Mouse (Mus musculus): ENCODE measurements around the gene Bri3bp. TPM values are rescaled to one million over a fixed set of nuclear protein-coding genes. Genes with fewer than 3 reads are reported as not detected.

Bri3bp gene
- polyA plus RNA-seq, 1 experiment from 2014 or later, result 35.7 TPM

DNA sequence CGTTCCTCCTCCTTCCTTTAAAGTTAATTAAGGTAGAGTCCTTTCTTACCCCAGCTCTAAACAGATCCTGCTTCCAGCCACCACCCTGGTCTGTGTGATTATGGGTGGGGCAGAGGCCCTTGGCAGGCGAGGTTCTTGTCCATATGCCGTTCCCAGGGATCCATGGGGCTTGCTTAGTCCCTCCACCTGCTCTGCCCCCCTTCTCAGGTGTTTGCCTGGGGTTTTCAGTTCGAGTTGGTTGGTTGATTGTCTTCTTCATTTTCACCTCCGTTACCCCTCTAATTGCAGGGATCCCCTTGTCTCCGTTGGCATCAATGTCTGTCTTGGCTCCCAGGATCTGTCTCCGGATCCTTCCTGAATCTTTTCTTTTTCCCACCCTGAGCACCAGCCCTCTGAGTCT is 35.4 kb downstream of the Bri3bp start:
- ATAC-seq, result no peak
- Histone ChIP-seq H3K4me3 (ENCODE audit: low read depth, low read length) (peak overlapping the region; percentile 83), H3K36me3 (ENCODE audit: control insufficient read depth, insufficient read depth) (no peaks in the 10 kb centered on the region), H3K27me3 (replicated peaks; ENCODE audit: control insufficient read depth, insufficient read depth, low read length) (no peaks in the 10 kb centered on the region), H3K9me3 (ENCODE audit: control insufficient read depth) (no peaks in the 10 kb centered on the region), H3K27ac (ENCODE audit: low read depth, low read length) (peak overlapping the region; percentile 4; the same call in 1 of the 2 replicates), H3K4me1 (replicated peaks; ENCODE audit: control insufficient read depth, insufficient read depth, low read length) (0 out of 2 replicates have a peak, but pooled peaks cover 7% of the 10 kb centered on the region), H3K4me2 (replicated peaks; ENCODE audit: low read depth) (peak overlapping the region; percentile 98), H3K9ac (ENCODE audit: low read depth, low read length) (peak overlapping the region; percentile 69; the same call in 1 of the 2 replicates)
- TF ChIP-seq CTCF (IDR thresholded peaks at IDR 0.05; ENCODE audit: low read depth), result no peak
- 35% methylated on average over 7 of the region's 7 CpGs for WGBS

- H3K9ac ChIP-seq (ENCODE audit: low read depth, low read length), result no peak overlapping the region
- WGBS, result 61% methylated on average over 7 of the region's 7 CpGs
- no peak for ATAC-seq
Observed at GRCm38 (mm10) chr5:125477533-125477932, 36.2 kb downstream of the Bri3bp start.

GRCm38 (mm10) chr5:125478037-125478436 is 36.7 kb downstream of the Bri3bp start:
- Histone ChIP-seq H3K4me3 (ENCODE audit: low read depth, low read length) (no peak overlapping the region), H3K9ac (ENCODE audit: low read depth, low read length) (no peak overlapping the region), H3K4me1 (replicated peaks; ENCODE audit: control insufficient read depth, insufficient read depth, low read length) (0 out of 2 replicates have a peak, but pooled peaks cover 7% of the 10 kb centered on the region), H3K9me3 (ENCODE audit: control insufficient read depth) (no peaks in the 10 kb centered on the region), H3K4me2 (replicated peaks; ENCODE audit: low read depth) (peak overlapping the region; percentile 98; the same call in 1 of the 2 replicates), H3K27ac (ENCODE audit: low read depth, low read length) (no peak overlapping the region), H3K27me3 (replicated peaks; ENCODE audit: control insufficient read depth, insufficient read depth, low read length) (no peaks in the 10 kb centered on the region), H3K36me3 (ENCODE audit: control insufficient read depth, insufficient read depth) (peaks cover 4% of the 10 kb centered on the region; the same call in 1 of the 2 replicates)
- ATAC-seq, result no peak
- 68% methylated on average over 7 of the region's 7 CpGs for WGBS
- no peak for TF ChIP-seq CTCF (IDR thresholded peaks at IDR 0.05; ENCODE audit: low read depth)

More at GRCm38 (mm10) chr5:125477533-125477932, 36.2 kb downstream of the Bri3bp start:
- Histone ChIP-seq H3K4me3 (ENCODE audit: low read depth, low read length) (no peak overlapping the region), H3K9me3 (ENCODE audit: control insufficient read depth) (no peaks in the 10 kb centered on the region), H3K4me1 (replicated peaks; ENCODE audit: control insufficient read depth, insufficient read depth, low read length) (0 out of 2 replicates have a peak, but pooled peaks cover 7% of the 10 kb centered on the region), H3K36me3 (ENCODE audit: control insufficient read depth, insufficient read depth) (no peaks in the 10 kb centered on the region; the same call in 1 of the 2 replicates), H3K4me2 (replicated peaks; ENCODE audit: low read depth) (peak overlapping the region; percentile 98), H3K27me3 (replicated peaks; ENCODE audit: control insufficient read depth, insufficient read depth, low read length) (no peaks in the 10 kb centered on the region), H3K27ac (ENCODE audit: low read depth, low read length) (no peak overlapping the region)
- no peak for TF ChIP-seq CTCF (IDR thresholded peaks at IDR 0.05; ENCODE audit: low read depth)

- Histone ChIP-seq H3K27ac (ENCODE audit: low read depth, low read length) (no peak overlapping the region), H3K9me3 (ENCODE audit: control insufficient read depth) (no peaks in the 10 kb centered on the region), H3K9ac (ENCODE audit: low read depth, low read length) (0 out of 2 replicates have a peak overlapping the region, but pooled peaks have one; percentile 3), H3K4me2 (replicated peaks; ENCODE audit: low read depth) (no peak overlapping the region), H3K27me3 (replicated peaks; ENCODE audit: control insufficient read depth, insufficient read depth, low read length) (no peaks in the 10 kb centered on the region), H3K4me1 (replicated peaks; ENCODE audit: control insufficient read depth, insufficient read depth, low read length) (0 out of 2 replicates have a peak, but pooled peaks cover 7% of the 10 kb centered on the region), H3K36me3 (ENCODE audit: control insufficient read depth, insufficient read depth) (peaks cover 13% of the 10 kb centered on the region), H3K4me3 (ENCODE audit: low read depth, low read length) (no peak overlapping the region)
- 77% methylated on average over 3 of the region's 3 CpGs for WGBS
- no peak for TF ChIP-seq CTCF (IDR thresholded peaks at IDR 0.05; ENCODE audit: low read depth)
- no peak for ATAC-seq
Observed at GRCm38 (mm10) chr5:125479376-125479775, 38.0 kb downstream of the Bri3bp start.

DNA sequence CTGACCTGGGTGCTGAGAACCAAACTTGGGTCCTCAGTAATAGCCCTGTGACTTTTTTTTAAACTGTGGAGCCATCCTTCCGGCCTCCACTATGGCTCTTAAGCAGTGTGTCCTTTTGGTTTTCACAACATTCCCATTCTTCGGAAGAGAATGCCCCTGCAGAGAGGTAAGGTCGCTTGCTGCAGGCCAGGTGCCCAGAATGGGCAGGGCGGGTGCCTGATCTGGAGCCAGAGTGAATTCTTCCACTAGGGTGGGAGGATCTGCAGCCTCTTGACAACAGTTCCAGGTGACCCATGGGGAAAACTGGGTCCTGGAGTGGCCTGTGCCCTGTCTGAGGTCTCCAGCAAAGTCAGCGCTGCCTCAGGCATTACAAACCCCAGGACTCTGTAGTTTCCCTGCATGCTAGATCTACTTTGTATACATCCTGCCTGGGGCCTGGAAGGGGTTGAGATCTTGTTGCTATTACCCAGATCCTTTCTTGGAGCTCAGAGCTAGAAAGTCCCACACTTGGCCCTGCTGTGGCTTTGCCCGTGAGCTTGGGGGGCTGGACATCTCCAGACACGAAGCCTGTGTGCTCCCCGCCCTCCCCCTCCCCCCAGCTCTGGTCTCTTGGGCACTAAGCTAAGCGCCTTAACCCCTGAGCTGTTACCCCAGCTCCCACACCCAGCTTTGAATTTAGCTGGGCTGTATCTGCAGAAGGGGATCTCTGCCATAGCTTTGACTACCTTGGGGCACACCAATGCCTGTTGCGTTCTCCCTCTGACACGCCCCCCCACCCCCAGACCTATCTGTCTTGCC is 39.3 kb downstream of the Bri3bp start:
- Histone ChIP-seq H3K4me1 (replicated peaks; ENCODE audit: control insufficient read depth, insufficient read depth, low read length) (0 out of 2 replicates have a peak, but pooled peaks cover 7% of the 10 kb centered on the region), H3K27ac (ENCODE audit: low read depth, low read length) (no peak overlapping the region), H3K4me3 (ENCODE audit: low read depth, low read length) (no peak overlapping the region), H3K36me3 (ENCODE audit: control insufficient read depth, insufficient read depth) (peaks cover 20% of the 10 kb centered on the region), H3K27me3 (replicated peaks; ENCODE audit: control insufficient read depth, insufficient read depth, low read length) (no peaks in the 10 kb centered on the region), H3K9ac (ENCODE audit: low read depth, low read length) (no peak overlapping the region), H3K9me3 (ENCODE audit: control insufficient read depth) (no peaks in the 10 kb centered on the region), H3K4me2 (replicated peaks; ENCODE audit: low read depth) (no peak overlapping the region)
- no peak for TF ChIP-seq CTCF (IDR thresholded peaks at IDR 0.05; ENCODE audit: low read depth)
- 76% methylated on average over 11 of the region's 11 CpGs for WGBS
- ATAC-seq, result no peak

DNA sequence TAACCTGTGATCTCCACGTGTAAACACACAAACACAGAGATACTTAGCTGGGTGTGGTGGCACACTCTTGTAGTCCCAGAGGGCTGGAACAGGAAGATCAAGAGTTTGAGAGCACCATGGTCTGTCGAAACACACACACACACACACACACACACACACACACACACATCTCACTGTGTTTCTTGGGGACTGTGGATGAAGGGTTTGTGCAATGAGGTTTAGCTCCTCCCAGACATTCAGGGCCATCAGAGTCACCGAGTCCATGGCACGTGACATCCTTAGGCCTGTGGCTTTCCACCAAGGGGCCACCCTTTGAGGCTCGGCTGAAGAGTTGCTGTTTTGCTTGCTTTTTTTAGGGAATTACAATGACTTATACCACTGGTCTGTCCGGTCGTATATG is 41.1 kb downstream of the Bri3bp start:
- TF ChIP-seq CTCF (IDR thresholded peaks at IDR 0.05; ENCODE audit: low read depth), result no peak
- Histone ChIP-seq H3K9me3 (ENCODE audit: control insufficient read depth) (no peaks in the 10 kb centered on the region), H3K36me3 (ENCODE audit: control insufficient read depth, insufficient read depth) (peaks cover 33% of the 10 kb centered on the region), H3K4me3 (ENCODE audit: low read depth, low read length) (no peak overlapping the region), H3K9ac (ENCODE audit: low read depth, low read length) (no peak overlapping the region), H3K27me3 (replicated peaks; ENCODE audit: control insufficient read depth, insufficient read depth, low read length) (no peaks in the 10 kb centered on the region), H3K27ac (ENCODE audit: low read depth, low read length) (no peak overlapping the region), H3K4me1 (replicated peaks; ENCODE audit: control insufficient read depth, insufficient read depth, low read length) (no peaks in the 10 kb centered on the region), H3K4me2 (replicated peaks; ENCODE audit: low read depth) (no peak overlapping the region)
- ATAC-seq, result no peak
- 82% methylated on average over 7 of the region's 7 CpGs for WGBS
